Mouse (Mus musculus) ES-Bruce4 (cell line): ENCODE data around the gene Atp8a2. TPM values are rescaled to one million over a fixed set of nuclear protein-coding genes. Genes with fewer than 3 reads are reported as not detected.
"Not testable (repeated sequence)": the region's sequence is repeated elsewhere in the genome, so short reads cannot be mapped to it uniquely, and the experiment has no call there.

Experiments used
- H3K27ac ChIP-seq: 2 replicates; pipeline ENCODE4 v1.5.1; 2012; ENCODE audit warnings: low read length, inconsistent platforms; ENCODE audit not compliant: insufficient read depth
- H3K27me3 ChIP-seq: 2 replicates; pipeline ENCODE4 v1.6.1; 2012; ENCODE audit warnings: mild to moderate bottlenecking, low read length, inconsistent platforms; ENCODE audit not compliant: control insufficient read depth, poor library complexity, insufficient read depth, severe bottlenecking
- H3K36me3 ChIP-seq: 2 replicates; pipeline ENCODE4 v1.6.1; 2012; ENCODE audit warnings: inconsistent platforms, mild to moderate bottlenecking, low read length, moderate library complexity; ENCODE audit not compliant: control insufficient read depth, poor library complexity, insufficient read depth, severe bottlenecking
- H3K4me1 ChIP-seq: one replicate; pipeline ENCODE4 v1.8.1; 2011; ENCODE audit warnings: low read length; ENCODE audit not compliant: control insufficient read depth, insufficient read depth
- H3K4me3 ChIP-seq: 2 replicates; pipeline ENCODE4 v1.5.1; 2011; ENCODE audit warnings: low read depth, mild to moderate bottlenecking, low read length
- H3K9ac ChIP-seq: 2 replicates; pipeline ENCODE4 v1.6.1; 2012; ENCODE audit warnings: low read depth, mild to moderate bottlenecking, inconsistent platforms; ENCODE audit not compliant: poor library complexity, severe bottlenecking
- H3K9me3 ChIP-seq: replicated peaks from 2 replicates; pipeline ENCODE4 v1.6.1; 2012; ENCODE audit warnings: mild to moderate bottlenecking, low read length, inconsistent platforms; ENCODE audit not compliant: control insufficient read depth, poor library complexity, insufficient read depth, severe bottlenecking
- CTCF ChIP-seq: IDR thresholded peaks from one replicate; pipeline ENCODE4 v1.8.1; 2011; ENCODE audit warnings: low read depth, low read length
- EP300 ChIP-seq: IDR thresholded peaks from 2 replicates; pipeline ENCODE4 v1.6.1; 2011; ENCODE audit warnings: low read depth, low read length; ENCODE audit not compliant: insufficient read depth
- POLR2A ChIP-seq: IDR thresholded peaks from one replicate; pipeline ENCODE4 v1.8.1; 2011; ENCODE audit warnings: low read length; ENCODE audit not compliant: insufficient read depth
- polyA plus RNA-seq: library from polyadenylated mRNA; stranded (reverse); fragments of >200 nt; gene quantifications from 2 replicates; pipeline ENCODE4 v1.2.4, GENCODE M21; 2011; ENCODE audit warnings: low read depth; ENCODE audit not compliant: missing spikeins, insufficient read depth, insufficient read length

Gene Atp8a2
- polyA plus RNA-seq, 1 experiment: 1.1 TPM

- Histone ChIP-seq H3K9ac (no peak overlapping the region), H3K27me3 (no peaks in the 10 kb centered on the region), H3K9me3 (no peaks in the 10 kb centered on the region), H3K4me3 (no peak overlapping the region), H3K27ac (no peak overlapping the region), H3K4me1 (peaks cover 3% of the 10 kb centered on the region), H3K36me3 (no peaks in the 10 kb centered on the region)
- TF ChIP-seq EP300 (no peak), CTCF (no peak)
These were observed 467.5 kb downstream of the Atp8a2 start for GRCm38 (mm10) chr14:59729298-59730042.

GRCm38 (mm10) chr14:59727016-59727415, 470.0 kb downstream of the Atp8a2 start:
- Histone ChIP-seq H3K27ac (no peak overlapping the region), H3K9ac (no peak overlapping the region), H3K9me3 (no peaks in the 10 kb centered on the region), H3K4me1 (no peaks in the 10 kb centered on the region), H3K27me3 (no peaks in the 10 kb centered on the region), H3K36me3 (no peaks in the 10 kb centered on the region), H3K4me3 (no peak overlapping the region)
- TF ChIP-seq CTCF (no peak), POLR2A (no peak), EP300 (no peak)

GRCm38 (mm10) chr14:59723163-59723562, 473.8 kb downstream of the Atp8a2 start:
- TF ChIP-seq EP300 (no peak), CTCF (no peak)
- H3K27ac ChIP-seq: no peak overlapping the region

GRCm38 (mm10) chr14:59721957-59722356, 475.0 kb downstream of the Atp8a2 start:
- Histone ChIP-seq H3K27me3 (no peaks in the 10 kb centered on the region; the same call in 1 of the 2 replicates), H3K36me3 (no peaks in the 10 kb centered on the region), H3K4me1 (no peaks in the 10 kb centered on the region), H3K4me3 (no peak overlapping the region), H3K9me3 (no peaks in the 10 kb centered on the region), H3K9ac (no peak overlapping the region), H3K27ac (no peak overlapping the region)
- TF ChIP-seq EP300: no peak
- no peak for TF ChIP-seq CTCF
- TF ChIP-seq POLR2A: no peak

More at GRCm38 (mm10) chr14:59723163-59723562, 473.8 kb downstream of the Atp8a2 start:
- Histone ChIP-seq H3K27me3 (no peaks in the 10 kb centered on the region; the same call in 1 of the 2 replicates), H3K4me3 (no peak overlapping the region), H3K9me3 (no peaks in the 10 kb centered on the region), H3K36me3 (no peaks in the 10 kb centered on the region), H3K4me1 (no peaks in the 10 kb centered on the region), H3K9ac (no peak overlapping the region)

- H3K27me3 ChIP-seq: no peaks in the 10 kb centered on the region; the same call in 1 of the 2 replicates
- no peaks in the 10 kb centered on the region for H3K36me3 ChIP-seq
- no peaks in the 10 kb centered on the region for H3K4me1 ChIP-seq
- no peak overlapping the region for H3K27ac ChIP-seq
- no peak overlapping the region for H3K4me3 ChIP-seq
- no peak overlapping the region for H3K9ac ChIP-seq
- no peaks in the 10 kb centered on the region for H3K9me3 ChIP-seq
- TF ChIP-seq EP300 (no peak), POLR2A (no peak), CTCF (no peak)
These were observed 475.6 kb downstream of the Atp8a2 start for GRCm38 (mm10) chr14:59721356-59721755.

- TF ChIP-seq EP300: no peak
- TF ChIP-seq POLR2A: no peak
- TF ChIP-seq CTCF: no peak
- Histone ChIP-seq H3K4me3 (no peak overlapping the region), H3K27me3 (no peaks in the 10 kb centered on the region; the same call in 1 of the 2 replicates), H3K9me3 (no peaks in the 10 kb centered on the region), H3K9ac (no peak overlapping the region), H3K4me1 (no peaks in the 10 kb centered on the region), H3K36me3 (no peaks in the 10 kb centered on the region), H3K27ac (no peak overlapping the region)
These were observed 476.6 kb downstream of the Atp8a2 start for GRCm38 (mm10) chr14:59720386-59720785.

GRCm38 (mm10) chr14:59716443-59717085, 480.4 kb downstream of the Atp8a2 start:
- H3K9ac ChIP-seq, H3K9me3 ChIP-seq, H3K4me3 ChIP-seq, H3K27ac ChIP-seq, H3K27me3 ChIP-seq, H3K4me1 ChIP-seq, H3K36me3 ChIP-seq: not testable (repeated sequence)
